Mouse (Mus musculus): Measurements from ENCODE around the gene Tradd.

The Tradd gene

GRCm38 (mm10) chr8:105270916-105271186, 6.4 kb upstream of the Tradd start:
- DNase-seq (ENCODE audit: low read depth, low spot score) = no peak

- DNase-seq (ENCODE audit: low read depth, low spot score) = no peak
Measured at GRCm38 (mm10) chr8:105270101-105270915, 5.9 kb upstream of the Tradd start.

DNA sequence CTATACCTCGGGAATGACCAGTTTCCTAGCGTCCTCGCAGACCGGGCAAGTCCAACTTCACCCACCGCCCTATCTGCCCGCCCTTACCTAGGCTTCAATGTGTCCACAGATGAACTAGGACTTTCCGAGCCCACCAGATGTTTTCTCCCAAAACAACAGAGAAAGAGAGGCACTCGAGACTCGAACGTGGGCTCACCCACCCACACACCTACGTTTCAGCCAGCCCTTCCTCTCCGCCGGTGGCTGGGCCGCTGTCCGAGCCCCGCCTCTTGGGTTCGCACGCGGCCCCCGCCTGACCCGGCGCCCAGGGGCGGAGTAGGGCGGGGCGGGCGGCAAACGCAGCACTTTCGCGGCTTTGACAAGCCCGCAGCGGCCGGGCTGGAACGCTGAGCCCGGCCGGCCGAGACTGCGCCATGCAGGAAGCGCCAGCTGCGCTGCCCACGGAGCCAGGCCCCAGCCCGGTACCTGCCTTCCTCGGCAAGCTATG, 5.1 kb upstream of the Tradd start, which contains the start of gene Hsf4:
TSS of gene Hsf4 (plus strand) at position 341 of the 487 bp plus-strand sequence.
- no peak for DNase-seq (ENCODE audit: low read depth, low spot score)

DNA sequence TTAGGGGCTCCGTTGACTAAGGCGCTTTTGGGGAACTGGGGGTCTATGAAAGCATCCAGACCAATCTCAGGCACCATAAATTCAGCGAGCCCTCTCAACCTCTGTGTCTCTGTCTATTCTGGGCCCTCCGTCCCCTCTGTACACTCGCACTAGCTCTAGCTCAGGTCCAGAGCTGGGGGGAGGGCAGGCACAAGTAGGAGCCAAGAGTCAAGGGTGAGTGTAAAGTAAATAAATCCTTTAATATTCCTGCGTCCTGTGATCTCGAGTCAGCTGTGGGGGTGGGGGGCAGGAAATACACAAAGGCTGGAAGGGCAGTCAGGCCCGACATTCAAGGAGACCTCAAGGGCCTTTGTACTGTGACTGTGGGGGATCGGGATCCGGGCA, 4.7 kb upstream of the Tradd start:
- no peak for DNase-seq (ENCODE audit: low read depth, low spot score)

DNA sequence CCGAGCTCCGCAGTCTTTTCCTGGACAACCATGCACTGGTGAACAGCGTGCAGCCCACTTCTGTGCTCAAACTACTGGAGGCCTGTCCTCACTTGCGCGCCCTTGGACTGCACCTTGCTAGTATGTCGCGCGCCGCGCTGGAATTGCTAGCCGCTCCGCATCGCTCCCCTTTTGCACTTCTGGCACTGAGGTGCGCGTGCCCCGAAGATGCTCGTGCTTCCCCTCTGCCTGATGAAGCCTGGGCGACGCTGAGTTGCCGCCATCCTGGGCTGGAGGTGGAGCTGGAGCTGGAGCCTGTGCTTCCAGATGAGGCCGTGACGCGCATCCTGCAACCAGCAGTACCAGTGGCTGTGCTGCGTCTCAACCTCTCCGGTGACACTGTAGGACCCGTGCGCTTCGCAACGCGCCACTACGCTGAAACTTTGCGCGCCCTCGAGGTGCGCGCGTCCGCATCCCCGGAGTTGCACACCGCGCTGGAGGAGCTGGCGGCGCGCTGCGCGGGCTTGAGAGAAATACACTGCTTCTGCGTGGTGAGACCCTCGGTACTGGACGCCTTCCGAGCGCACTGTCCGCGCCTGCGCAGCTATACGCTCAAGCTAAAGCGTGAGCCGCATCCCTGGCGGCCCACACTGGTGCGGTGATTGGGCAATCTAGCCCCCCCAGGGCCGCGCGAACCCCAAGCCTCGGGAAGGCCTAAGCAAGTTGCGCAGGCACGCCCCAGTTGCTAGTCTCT, 4.1 kb upstream of the Tradd start:
- no peak for DNase-seq (ENCODE audit: low read depth, low spot score)

- DNase-seq (ENCODE audit: low read depth, low spot score) = no peak
Measured at GRCm38 (mm10) chr8:105266775-105267174, 2.4 kb upstream of the Tradd start.

GRCm38 (mm10) chr8:105265128-105265527, 719 bp upstream of the Tradd start:
- DNase-seq (ENCODE audit: low read depth, low spot score) = no peak

DNA sequence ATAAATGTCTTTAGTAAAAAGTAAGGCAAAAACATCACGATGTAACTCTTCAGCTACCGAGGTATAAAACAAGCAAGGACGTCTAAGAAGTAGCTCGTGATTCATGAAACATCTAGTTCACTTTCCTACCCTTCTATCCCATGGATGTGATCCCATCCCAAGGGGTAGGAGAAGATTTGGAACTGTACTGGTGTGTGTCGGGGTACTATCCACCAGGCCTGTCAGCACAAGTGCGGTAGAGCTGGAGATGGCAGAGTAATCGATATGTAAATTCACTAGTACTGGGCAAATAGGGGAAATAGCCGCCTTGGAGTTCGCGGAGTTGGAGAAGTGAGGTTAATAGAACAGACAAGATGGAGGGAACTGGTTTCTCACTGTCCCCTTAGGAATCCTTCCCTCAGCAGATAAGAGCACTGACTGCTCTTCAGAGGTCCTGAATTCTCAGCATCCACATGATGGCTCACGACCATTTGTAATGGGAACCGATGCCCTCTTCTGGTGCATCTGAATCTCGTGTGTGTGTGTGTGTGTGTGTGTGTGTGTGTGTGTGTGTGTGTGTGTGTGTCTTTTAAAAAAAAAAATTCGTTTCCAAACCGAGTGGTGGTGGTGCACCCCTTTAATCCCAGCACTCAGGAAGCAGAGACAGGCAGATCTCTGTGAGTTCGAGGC, 1.0 kb downstream of the Tradd start:
- no peak for DNase-seq (ENCODE audit: low read depth, low spot score)

GRCm38 (mm10) chr8:105261326-105261980, 3.0 kb downstream of the Tradd start:
- no peak for DNase-seq (ENCODE audit: low read depth, low spot score)

GRCm38 (mm10) chr8:105260371-105261099, 3.9 kb downstream of the Tradd start:
- no peak for DNase-seq (ENCODE audit: low read depth, low spot score)

GRCm38 (mm10) chr8:105259721-105260320, 4.6 kb downstream of the Tradd start:
- DNase-seq (ENCODE audit: low read depth, low spot score) = no peak

GRCm38 (mm10) chr8:105258911-105259720, 5.3 kb downstream of the Tradd start:
- no peak for DNase-seq (ENCODE audit: low read depth, low spot score)

DNA sequence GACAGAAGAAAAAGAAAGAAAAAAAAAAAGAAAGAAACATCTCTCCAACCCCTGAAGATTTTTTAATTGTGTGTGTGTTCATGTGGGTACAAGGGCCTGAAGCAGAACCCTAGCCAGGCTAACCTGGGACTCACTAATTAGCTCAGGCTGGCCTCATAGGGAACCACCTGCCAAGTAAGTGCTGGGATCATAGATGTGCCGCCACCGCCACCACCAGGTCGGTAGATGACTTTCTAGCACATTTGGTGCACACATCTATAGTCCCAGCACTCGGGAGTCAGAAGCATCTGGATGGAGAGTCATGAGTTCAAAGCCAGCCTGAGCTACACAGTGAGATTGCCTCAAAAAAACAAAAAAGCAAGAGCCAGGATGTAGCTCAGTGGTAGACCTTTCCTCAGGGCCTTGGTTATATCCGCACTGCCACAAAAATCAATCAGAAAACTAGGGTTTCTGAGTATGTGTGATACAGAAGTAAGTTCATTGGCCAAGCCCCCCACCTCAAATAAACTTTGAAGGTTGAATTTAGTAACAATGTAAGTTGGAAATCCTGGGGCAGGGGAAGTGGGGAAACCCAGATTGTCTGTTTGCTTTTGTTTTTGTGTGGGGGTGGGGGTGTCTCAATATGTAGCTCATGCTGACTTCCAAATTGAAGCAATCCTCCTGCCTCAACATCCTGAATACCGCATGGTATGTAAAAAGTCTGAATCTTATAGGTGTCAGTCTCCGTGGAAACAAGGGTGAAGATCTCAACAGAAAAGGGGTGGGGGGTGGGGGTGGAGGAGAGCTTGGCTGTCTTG, 6.9 kb downstream of the Tradd start:
- DNase-seq (ENCODE audit: low read depth, low spot score) = no peak

GRCm38 (mm10) chr8:105254966-105255350, 9.5 kb downstream of the Tradd start, which contains the start of gene B3gnt9:
B3gnt9 (minus strand) TSS chr8:105255153.
- DNase-seq (ENCODE audit: low read depth, low spot score) = no peak

DNA sequence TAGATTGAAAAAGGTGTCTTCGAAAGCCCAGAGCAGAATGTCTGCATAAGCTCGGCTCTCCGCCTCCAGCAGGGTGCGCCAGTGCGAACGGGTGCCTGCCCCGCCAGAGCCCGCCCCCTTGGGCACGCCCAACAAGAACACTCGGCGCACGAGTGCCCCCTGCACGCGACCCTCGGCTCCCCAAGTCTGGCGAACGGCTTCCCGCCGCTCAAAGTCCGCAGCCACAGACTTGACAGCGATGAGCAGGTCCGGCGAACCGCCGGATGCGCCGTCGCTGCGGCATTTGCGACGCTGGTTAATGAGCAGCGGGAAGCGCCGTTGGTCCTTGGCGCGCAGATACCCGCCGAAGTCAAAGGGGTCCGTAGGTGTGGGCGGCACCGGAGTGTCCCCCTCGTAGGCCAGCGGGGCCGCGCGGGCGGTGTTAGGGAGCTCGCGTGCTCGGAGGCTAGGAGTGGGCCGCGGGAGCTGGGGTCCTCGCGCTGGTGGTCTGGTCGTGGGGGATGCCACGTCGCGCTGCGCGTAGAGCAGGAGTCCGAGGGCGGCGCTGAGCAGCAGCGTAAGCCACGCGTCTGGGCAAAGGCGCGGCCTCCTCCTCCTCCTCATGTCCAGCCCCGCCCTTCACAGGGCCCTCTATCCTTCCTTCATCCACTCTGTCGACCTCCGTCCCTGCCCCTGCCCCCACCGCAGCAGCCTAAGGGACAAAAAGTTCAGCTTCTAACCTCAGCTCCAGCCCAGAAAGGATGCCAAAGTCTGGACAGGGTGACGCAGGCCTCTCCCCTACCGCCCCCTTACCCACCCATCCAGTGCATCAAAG, 10.1 kb downstream of the Tradd start:
- DNase-seq (ENCODE audit: low read depth, low spot score) = peak; percentile 82

DNA sequence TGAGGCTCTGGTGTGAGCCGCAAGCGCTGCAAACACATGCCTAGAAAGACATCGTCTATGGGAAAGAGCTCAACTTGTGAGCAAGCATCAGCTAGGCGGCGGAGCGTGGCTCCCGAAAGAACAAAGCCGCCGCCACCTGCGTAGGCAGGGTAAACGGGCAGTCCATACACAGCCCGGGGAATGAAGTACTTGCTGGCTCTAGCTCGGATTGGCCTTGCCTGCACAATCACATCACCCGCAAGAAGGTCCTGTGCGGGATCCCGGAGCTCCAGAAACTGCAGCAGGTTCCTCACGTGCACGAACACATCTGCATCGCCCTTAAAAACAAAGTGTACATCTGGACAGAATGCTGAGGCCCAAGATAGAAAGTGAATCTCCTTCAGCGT, 10.7 kb downstream of the Tradd start:
- DNase-seq (ENCODE audit: low read depth, low spot score) = no peak

DNA sequence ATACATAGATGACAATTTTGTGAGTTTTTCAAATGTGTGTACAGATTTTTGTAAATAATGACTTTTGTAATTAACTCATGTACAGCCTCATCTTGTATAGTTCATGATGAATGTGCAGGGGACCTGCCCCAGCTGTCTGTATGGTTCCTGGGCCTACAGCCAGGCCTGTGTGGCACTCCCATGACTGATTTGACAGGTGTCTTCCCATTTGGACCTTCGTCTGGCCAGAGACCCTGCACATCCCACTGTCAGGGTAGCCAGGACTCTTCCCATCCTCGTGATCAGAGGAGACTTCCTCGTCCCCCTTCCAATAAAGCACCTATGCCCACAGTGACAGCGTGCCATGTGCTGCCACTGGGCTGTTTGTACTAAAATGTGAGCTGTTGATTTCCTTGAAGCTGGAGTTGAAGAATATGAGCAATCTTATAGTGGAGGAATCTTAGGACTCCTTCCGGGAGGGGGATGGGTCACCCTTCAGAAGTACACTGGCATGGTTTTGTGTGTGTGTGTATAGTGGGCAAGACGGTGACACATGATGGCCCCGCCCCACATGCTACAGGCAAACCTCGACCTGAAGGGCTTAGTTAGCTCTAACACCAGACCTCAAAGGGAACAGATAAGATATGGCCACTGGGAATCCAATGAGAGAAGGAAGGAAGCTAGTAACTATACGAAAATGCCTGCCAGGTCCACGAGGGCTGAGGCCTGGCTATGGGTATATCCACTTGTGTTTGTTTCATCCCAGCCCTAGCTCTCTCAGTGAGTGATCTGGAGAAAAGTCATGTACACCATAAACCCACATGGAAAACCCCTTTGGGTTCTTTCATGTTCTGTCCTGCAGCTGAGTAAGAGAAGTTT, 11.5 kb downstream of the Tradd start:
- DNase-seq (ENCODE audit: low read depth, low spot score) = no peak

Measured in embryo, embryonic 11.5 days (tissue).